Mouse (Mus musculus) olfactory bulb, adult 2 months (tissue): ENCODE results near the gene Rab3gap1.

ENCODE experiments used
- CTCF ChIP-seq: fragments of 200-500 bp; IDR thresholded peaks from 2 replicates; pipeline ENCODE4 v1.5.1; 2012; ENCODE audit warnings: low read depth, mild to moderate bottlenecking, low read length, moderate library complexity; ENCODE audit not compliant: insufficient read depth
- POLR2A ChIP-seq: fragments of 200-500 bp; IDR thresholded peaks from 2 replicates; pipeline ENCODE4 v1.6.1; 2012; ENCODE audit warnings: mild to moderate bottlenecking, low read depth, low read length, moderate library complexity; ENCODE audit not compliant: insufficient read depth

- TF ChIP-seq CTCF (no peak), POLR2A (no peak)
Observed at GRCm38 (mm10) chr1:127904774-127905385, 36.3 kb downstream of the Rab3gap1 start.
